Mouse (Mus musculus): ENCODE measurements around the gene Fam114a1.

The Fam114a1 gene

GRCm38 (mm10) chr5:65059806-65060205, 89.9 kb downstream of the Fam114a1 start:
- DNase-seq (ENCODE audit: low spot score), result no peak

- DNase-seq (ENCODE audit: low spot score), result no peak
These were observed 92.4 kb downstream of the Fam114a1 start for GRCm38 (mm10) chr5:65062236-65062635.

DNA sequence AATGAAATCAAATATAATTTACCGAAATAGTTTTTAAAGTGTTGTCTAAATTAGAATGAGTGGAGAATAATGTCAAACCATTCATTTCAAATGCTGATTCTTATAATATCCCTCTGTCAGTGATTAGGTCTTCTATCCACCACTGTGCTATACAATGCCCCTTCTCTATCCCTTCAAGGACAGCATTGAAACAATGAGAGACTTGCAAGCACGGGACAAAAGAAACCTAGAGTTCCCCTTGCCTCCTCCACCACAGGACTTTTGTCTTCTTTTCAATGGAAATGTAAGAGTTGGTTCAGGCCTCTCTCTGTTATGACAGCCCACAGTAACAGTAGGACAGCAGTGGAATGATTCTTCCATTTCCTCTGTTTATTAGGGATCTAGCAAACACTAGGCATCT, 93.4 kb downstream of the Fam114a1 start:
- DNase-seq (ENCODE audit: low spot score), result no peak

DNA sequence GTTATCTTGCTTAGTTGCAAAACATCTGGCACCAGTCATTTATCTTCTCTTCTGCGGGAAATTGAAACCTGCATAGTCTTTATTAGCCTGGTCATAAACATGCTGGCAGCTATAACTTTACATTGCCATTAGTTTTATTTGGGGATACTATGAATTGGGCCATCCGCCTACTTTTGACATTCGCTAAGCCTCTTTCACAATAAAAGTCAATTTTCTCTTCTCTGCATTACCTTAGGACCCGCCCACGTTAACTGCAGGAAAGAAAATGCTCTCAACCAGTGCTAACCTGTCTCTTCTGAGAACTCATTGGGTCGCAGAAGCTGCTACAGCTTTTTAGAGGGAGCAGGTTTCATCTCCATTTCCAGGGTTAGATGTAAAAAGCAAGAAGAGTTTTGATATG, 98.3 kb downstream of the Fam114a1 start:
- DNase-seq (ENCODE audit: low spot score), result no peak

- no peak for DNase-seq (ENCODE audit: low spot score)
These were observed 100.0 kb downstream of the Fam114a1 start for GRCm38 (mm10) chr5:65069872-65070271.

DNA sequence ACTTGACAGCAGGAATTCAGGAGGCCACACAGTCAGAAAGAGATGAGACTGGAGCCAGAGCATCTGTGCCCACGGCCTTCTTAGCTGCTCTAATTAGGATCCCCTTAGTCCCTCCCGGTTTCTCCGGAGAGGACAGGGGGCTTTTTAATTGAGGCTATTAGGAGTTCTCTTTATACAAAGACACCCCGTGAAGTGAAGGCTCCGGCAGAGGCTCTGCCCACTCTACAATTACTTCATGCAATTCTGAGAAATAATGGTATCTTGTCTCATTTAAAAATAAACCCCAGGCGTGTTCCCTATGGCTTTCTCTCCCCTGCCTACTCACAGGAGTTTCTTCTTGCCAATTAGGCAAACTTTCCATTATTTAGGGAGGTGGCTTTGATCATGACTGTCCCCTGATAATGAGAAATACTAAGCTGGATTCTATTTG, 101.8 kb downstream of the Fam114a1 start:
- DNase-seq (ENCODE audit: low spot score), result no peak

DNA sequence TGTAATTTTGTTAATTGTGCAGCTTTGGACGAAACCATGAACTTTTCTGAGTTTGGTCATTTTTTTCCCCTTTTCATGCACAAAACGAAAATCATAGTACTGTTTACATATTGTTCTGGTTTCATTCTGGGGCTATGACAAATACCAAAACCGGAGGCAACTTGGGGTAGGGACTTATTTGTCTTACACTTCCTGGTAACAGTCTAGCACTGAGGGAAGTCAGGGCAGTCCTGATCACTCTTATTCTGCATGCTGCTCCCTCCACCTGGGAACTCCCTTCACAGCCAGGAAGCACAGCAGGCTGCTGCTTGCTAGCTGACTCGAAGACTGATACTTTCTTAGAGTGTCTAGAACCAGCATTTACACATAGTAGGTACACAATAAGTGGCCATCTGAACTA, 103.4 kb downstream of the Fam114a1 start:
- no peak for DNase-seq (ENCODE audit: low spot score)

- no peak for DNase-seq (ENCODE audit: low spot score)
These were observed 104.8 kb downstream of the Fam114a1 start for GRCm38 (mm10) chr5:65074693-65075092.

GRCm38 (mm10) chr5:65076087-65076486, 106.2 kb downstream of the Fam114a1 start:
- no peak for DNase-seq (ENCODE audit: low spot score)

DNA sequence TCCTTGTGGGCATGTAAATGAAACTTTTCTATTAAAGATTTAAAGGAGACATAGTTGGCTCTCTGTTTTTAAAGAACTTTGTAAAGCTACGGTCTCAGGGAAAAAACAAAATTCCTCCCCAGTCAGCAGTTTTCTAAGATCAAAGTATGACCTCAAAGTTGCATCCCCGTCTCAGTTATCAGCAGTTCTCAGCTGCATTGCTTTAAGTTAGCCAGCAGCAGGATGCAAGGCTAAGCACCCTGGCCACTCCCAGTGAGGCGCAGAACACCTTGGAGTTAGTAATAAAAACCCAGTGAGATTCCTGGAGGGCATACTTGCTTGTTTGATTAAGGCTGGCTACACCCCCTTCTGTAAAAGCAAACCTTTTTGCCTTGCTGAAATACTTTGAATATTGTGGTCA, 106.9 kb downstream of the Fam114a1 start:
- DNase-seq (ENCODE audit: low spot score), result no peak

GRCm38 (mm10) chr5:65078081-65078480, 108.2 kb downstream of the Fam114a1 start:
- DNase-seq (ENCODE audit: low spot score), result no peak

DNA sequence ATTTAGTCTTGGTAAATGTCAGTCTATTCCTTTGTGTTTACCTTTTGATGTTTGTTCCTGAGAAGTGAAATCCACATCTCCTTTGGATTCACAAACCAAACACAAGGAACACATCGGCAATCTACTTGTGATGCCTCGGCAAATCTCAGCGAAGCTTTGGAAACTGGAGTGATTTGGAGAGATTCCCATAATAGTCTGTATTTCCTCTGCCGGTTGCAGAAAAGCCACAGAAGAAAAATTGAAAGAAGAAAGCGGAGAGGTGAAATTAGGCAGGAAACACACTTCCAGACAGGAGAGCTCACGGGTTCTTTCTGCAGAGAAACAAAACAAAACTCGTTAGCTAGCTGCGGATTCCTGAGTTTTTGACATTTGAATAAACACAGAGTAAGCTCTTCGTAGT, 110.0 kb downstream of the Fam114a1 start:
- DNase-seq (ENCODE audit: low spot score), result no peak

GRCm38 (mm10) chr5:65081836-65082235, 112.0 kb downstream of the Fam114a1 start:
- DNase-seq (ENCODE audit: low spot score), result no peak

DNA sequence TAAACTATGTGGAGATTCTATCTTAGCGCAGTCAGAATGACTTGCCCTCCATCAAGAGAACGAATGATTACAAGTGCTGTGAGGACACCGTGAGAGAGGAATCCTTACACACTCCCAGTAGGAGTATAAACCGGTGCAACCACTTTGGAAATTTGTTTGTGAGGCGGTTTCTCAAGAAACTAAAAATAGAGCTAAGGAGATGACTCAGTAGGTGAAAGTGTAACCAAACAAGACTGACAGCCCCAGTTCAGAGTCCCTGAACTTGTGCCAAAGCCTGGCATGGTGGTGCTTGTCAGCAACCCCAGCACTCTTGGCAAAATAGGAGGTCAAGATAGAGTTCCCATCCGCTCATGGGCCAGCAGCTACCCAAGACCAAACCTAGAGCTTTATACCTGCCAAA, 116.7 kb downstream of the Fam114a1 start:
- DNase-seq (ENCODE audit: low spot score), result peak; percentile 98

DNA sequence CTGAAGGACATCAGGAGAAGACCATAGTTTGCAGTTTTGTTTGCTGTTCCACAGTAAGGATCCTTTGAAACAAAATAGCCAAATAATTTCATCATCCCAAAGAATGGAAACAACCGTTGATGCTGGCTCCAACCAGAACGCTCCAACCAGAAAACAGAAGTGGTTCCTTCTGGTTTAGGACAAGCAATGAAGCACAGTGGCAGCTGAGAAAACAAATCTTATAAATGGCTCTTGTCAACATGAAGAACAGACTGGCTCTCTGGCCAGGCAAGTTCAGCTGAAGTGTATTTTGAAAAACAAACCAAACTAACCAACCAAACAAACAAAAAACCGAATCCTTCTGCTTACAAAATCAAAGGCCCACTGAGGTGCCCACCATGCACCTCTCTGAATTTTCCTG, 119.8 kb downstream of the Fam114a1 start:
- DNase-seq (ENCODE audit: low spot score), result peak; percentile 57

DNA sequence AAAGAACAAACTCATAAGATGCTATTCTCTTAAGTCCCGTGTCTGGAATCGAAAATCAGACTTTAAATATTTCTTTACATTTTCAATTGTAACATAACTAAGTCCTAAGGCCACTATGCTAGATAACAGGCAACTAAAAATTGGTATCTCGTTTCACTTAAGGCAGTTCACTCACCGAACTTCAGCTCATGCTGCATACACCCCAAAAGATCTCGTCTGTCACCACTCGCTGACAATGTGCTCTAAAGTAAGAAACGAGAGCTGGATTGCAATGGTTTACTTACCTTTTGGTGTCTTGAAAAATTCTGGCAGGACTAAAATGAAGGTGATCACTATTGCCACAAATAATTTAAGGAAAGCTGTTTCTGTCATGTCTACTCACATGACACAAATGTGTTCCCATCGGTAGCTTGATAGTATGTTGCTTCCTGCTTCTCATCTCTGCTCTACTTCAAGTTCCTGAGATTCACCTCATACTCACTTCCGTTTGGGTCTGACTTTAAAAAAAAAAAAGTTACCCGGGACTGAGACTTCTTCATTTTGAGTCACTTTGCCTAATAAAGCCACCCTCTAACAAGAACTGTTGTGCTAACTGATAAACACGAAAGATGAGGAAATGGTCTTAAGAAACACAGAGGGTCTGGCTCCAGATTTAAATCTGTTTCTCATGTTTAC, 121.5 kb downstream of the Fam114a1 start:
- no peak for DNase-seq (ENCODE audit: low spot score)
